Mouse (Mus musculus): Measurements from ENCODE around the gene Dnmt3a. TPM values are rescaled to one million over a fixed set of nuclear protein-coding genes. Genes with fewer than 3 reads are reported as not detected.
A peak's percentile ranks its signal among the peaks of the same experiment; 100 is the strongest.

The Dnmt3a gene
- polyA plus RNA-seq, 1 experiment from 2014 or later = 86.6 TPM

DNA sequence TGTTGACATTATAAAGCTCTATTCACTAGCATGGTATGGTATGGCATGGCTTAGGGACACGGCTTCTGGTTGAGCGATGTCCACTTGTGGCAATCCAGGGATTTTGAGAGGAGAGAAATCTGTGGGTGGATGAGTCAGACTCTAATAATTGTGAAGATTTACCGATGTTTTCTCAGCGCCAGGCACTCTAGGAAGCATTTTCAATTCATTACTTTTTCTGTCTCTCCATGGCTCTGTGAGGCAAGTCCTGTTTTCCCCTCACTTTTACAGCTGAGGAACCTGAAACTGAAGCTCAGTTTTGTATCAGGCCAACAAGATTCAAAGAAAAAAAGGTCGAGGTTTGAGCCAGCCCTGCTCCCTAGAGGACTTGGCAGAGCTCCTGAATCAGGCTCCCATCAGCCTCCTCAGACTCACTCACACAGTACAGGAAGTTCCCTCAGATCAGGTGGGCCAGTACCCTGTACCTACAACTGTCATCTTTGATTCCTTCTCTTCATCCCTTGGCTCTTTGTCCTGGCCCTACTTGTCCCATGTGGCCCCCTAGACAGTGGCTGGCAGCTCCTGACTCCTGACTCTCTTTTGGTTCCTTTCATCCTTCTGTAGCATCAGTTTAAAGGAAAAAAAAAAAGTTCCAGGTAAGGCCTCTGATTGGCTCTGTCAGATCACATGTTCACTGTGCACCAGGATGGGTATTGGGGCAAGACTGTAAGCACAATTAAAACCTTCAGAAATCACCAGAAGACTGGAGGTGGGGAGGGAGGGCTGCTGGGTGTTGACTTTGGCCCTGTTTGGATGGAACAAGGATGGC lies 19.3 kb downstream of the Dnmt3a start:
- Histone ChIP-seq H3K4me2 (ENCODE audit: low read length) (no peak overlapping the region), H3K27ac (ENCODE audit: low read length) (no peak overlapping the region), H3K27me3 (replicated peaks; ENCODE audit: control insufficient read depth, insufficient read depth, low read length) (no peaks in the 10 kb centered on the region), H3K4me3 (replicated peaks; ENCODE audit: low read length) (no peak overlapping the region), H3K9me3 (ENCODE audit: control insufficient read depth, low read length) (no peaks in the 10 kb centered on the region), H3K9ac (replicated peaks; ENCODE audit: low read depth, low read length) (no peak overlapping the region), H3K4me1 (replicated peaks; ENCODE audit: control insufficient read depth, insufficient read depth, low read length) (peaks cover 23% of the 10 kb centered on the region), H3K36me3 (ENCODE audit: control insufficient read depth, insufficient read depth) (no peaks in the 10 kb centered on the region)
- no peak for ATAC-seq
- 74% methylated on average over 5 of the region's 5 CpGs for WGBS

DNA sequence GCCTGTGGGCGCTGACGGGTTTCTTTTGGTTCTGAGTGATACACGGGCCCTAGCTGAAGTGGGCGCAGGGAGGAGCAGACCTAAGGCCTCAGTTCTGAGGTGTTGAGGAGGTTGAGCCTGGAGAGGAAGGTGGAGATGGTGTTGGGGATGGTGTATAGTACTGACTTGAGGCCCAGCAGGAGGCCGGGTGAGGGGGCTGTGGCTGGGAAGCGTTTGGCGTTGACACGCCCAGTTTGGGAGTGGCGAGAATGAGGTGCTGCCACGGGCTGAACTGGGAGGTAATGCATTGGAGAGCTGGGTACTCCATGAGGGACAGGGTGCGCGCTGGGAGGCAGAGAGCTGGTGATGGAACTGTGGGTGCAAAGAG lies 19.9 kb downstream of the Dnmt3a start:
- H3K4me1 ChIP-seq (replicated peaks; ENCODE audit: control insufficient read depth, insufficient read depth, low read length) = peaks cover 21% of the 10 kb centered on the region
- 63% methylated on average over 12 of the region's 12 CpGs for WGBS
- no peak overlapping the region for H3K4me2 ChIP-seq (ENCODE audit: low read length)
- no peaks in the 10 kb centered on the region for H3K27me3 ChIP-seq (replicated peaks; ENCODE audit: control insufficient read depth, insufficient read depth, low read length)
- H3K9me3 ChIP-seq (ENCODE audit: control insufficient read depth, low read length) = no peaks in the 10 kb centered on the region
- H3K4me3 ChIP-seq (replicated peaks; ENCODE audit: low read length) = no peak overlapping the region
- no peak overlapping the region for H3K27ac ChIP-seq (ENCODE audit: low read length)
- ATAC-seq = no peak
- no peak overlapping the region for H3K9ac ChIP-seq (replicated peaks; ENCODE audit: low read depth, low read length)
- no peaks in the 10 kb centered on the region for H3K36me3 ChIP-seq (ENCODE audit: control insufficient read depth, insufficient read depth)

DNA sequence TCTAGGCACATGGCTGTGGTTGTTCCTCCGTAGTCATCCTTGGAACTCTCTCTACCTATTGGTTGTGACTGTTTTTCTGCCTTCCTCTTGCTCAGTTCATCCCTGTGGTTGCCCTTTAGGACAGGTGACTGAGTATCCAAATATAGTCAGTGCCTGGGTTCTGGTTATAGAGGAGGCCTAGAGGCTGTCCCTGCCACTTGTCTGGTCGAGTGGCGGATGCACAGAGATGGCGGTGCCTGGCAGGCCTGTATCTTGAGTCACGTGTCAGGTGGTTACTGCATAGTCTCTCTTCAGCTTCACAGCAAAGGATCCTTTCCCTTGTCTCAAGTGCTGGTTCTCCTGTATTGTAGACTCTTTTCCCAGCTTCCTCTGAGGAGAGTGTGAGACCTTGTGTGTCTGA lies 22.0 kb downstream of the Dnmt3a start:
- Histone ChIP-seq H3K27me3 (replicated peaks; ENCODE audit: control insufficient read depth, insufficient read depth, low read length) (no peaks in the 10 kb centered on the region), H3K4me2 (ENCODE audit: low read length) (no peak overlapping the region), H3K27ac (ENCODE audit: low read length) (no peak overlapping the region), H3K36me3 (ENCODE audit: control insufficient read depth, insufficient read depth) (no peaks in the 10 kb centered on the region), H3K9ac (replicated peaks; ENCODE audit: low read depth, low read length) (no peak overlapping the region), H3K9me3 (ENCODE audit: control insufficient read depth, low read length) (no peaks in the 10 kb centered on the region), H3K4me1 (replicated peaks; ENCODE audit: control insufficient read depth, insufficient read depth, low read length) (peaks cover 36% of the 10 kb centered on the region), H3K4me3 (replicated peaks; ENCODE audit: low read length) (no peak overlapping the region)
- ATAC-seq = no peak
- 87% methylated on average over 5 of the region's 5 CpGs for WGBS

DNA sequence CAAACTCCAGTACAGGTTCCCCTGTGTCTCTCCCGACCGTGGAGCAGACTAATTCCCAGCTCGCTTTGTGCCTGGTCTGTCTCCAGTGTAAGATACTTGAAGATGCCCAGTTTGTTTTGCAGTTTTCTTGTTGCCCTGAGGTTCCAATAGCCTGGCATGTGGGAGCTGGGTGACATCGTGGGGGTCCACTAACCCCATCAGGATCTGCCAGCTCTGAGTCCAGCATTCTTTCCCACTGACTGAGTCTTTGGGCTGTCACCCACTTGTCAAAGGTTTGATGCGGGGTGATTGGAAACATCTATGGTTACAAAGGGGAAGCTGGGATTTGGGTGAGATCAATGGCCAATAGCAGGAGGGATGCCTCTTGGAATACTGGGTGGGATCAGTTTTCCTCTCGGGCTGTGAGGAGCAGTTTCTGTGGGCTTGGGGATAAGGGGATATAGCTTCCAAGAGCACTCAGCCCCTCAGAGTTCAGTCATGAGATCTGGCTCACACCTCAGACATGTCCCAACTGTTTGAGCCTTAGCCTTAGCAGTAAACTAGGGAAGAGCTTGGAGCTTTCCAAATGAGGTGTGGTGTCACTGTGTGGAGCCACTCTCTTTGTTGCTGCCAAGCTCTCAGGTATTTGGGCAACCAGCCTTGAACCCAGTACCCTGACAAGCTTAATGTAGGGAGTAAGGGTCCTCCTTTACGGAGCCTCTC lies 27.4 kb downstream of the Dnmt3a start:
- no peaks in the 10 kb centered on the region for H3K36me3 ChIP-seq (ENCODE audit: control insufficient read depth, insufficient read depth)
- peaks cover 53% of the 10 kb centered on the region for H3K4me1 ChIP-seq (replicated peaks; ENCODE audit: control insufficient read depth, insufficient read depth, low read length)
- H3K9me3 ChIP-seq (ENCODE audit: control insufficient read depth, low read length) = no peaks in the 10 kb centered on the region
- H3K9ac ChIP-seq (replicated peaks; ENCODE audit: low read depth, low read length) = no peak overlapping the region; the same call in 1 of the 2 replicates
- H3K4me2 ChIP-seq (ENCODE audit: low read length) = peak overlapping the region; percentile 21
- ATAC-seq = no peak; the same call in none of the 2 replicates
- WGBS = 46% methylated on average over 7 of the region's 7 CpGs
- H3K4me3 ChIP-seq (replicated peaks; ENCODE audit: low read length) = no peak overlapping the region
- H3K27ac ChIP-seq (ENCODE audit: low read length) = peak overlapping the region; percentile 78
- H3K27me3 ChIP-seq (replicated peaks; ENCODE audit: control insufficient read depth, insufficient read depth, low read length) = no peaks in the 10 kb centered on the region

DNA sequence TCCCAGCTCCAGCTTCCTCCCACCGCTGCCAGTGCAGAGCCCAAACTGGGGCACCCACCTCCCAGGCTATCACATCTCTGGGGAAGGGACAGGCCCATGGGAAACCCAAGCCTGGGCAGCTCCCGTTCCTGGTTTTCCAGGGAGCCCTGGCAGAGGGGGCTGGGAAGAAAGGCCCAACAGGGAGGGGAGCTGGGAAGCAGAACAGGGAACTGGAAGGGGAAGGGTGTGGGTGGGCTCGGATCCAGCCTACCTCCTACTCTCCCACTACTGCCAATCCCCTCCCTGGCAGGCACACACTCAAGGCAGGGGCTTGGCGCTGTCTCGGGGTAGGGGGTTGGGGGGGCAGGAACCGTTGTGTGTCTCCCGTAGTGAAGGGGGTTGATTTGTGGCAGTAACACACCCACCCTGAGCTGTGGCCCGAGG lies 28.1 kb downstream of the Dnmt3a start:
- ATAC-seq = peak; percentile 90
- Histone ChIP-seq H3K27me3 (replicated peaks; ENCODE audit: control insufficient read depth, insufficient read depth, low read length) (no peaks in the 10 kb centered on the region), H3K9me3 (ENCODE audit: control insufficient read depth, low read length) (no peaks in the 10 kb centered on the region), H3K36me3 (ENCODE audit: control insufficient read depth, insufficient read depth) (no peaks in the 10 kb centered on the region), H3K9ac (replicated peaks; ENCODE audit: low read depth, low read length) (peak overlapping the region; percentile 45), H3K4me3 (replicated peaks; ENCODE audit: low read length) (peak overlapping the region; percentile 25), H3K27ac (ENCODE audit: low read length) (peak overlapping the region; percentile 78), H3K4me1 (replicated peaks; ENCODE audit: control insufficient read depth, insufficient read depth, low read length) (peaks cover 54% of the 10 kb centered on the region), H3K4me2 (ENCODE audit: low read length) (peak overlapping the region; percentile 53)
- 2% methylated on average over 8 of the region's 8 CpGs for WGBS

DNA sequence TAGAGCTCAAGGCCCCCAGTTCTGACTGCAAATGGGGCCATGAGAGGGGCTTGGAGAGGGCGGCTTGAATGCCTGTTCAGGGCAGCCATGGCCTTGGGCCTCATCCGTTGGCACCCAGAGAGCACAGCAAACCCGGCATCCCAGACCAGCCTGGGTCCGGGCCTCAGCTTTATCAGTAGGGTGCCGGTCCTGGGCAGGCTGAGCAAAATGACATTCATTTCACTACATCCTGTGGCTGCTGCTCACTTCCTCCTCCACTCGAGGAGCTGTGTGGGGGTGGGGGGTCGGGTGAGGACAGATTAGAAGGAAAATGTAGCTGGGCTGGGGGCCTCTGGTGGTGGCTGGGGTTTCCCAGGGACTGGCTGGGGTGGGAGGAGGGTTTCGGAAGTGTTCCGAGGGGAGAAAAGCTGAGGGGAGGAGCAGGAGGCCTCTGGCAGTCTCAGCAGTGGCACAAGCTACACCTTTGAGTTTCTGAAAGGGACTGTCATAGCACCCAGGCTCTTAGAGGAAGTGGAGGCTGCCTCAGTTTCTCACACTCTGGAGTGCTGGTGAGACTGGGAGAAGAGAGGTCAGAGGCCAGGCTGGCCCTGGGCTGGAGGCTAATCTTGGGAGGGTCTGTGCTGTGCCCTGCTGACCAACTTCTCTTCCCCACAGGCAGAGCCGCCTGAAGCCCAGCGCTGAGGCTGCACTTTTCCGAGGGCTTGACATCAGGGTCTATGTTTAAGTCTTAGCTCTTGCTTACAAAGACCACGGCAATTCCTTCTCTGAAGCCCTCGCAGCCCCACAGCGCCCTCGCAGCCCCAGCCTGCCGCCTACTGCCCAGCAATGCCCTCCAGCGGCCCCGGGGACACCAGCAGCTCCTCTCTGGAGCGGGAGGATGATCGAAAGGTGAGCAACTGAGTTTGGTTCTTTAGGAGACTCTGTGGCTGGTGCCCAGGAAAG lies 28.8 kb downstream of the Dnmt3a start:
- Histone ChIP-seq H3K4me1 (replicated peaks; ENCODE audit: control insufficient read depth, insufficient read depth, low read length) (peaks cover 54% of the 10 kb centered on the region), H3K27me3 (replicated peaks; ENCODE audit: control insufficient read depth, insufficient read depth, low read length) (no peaks in the 10 kb centered on the region), H3K9ac (replicated peaks; ENCODE audit: low read depth, low read length) (peak overlapping the region; percentile 45), H3K4me2 (ENCODE audit: low read length) (peak overlapping the region; percentile 53), H3K9me3 (ENCODE audit: control insufficient read depth, low read length) (no peaks in the 10 kb centered on the region), H3K4me3 (replicated peaks; ENCODE audit: low read length) (peak overlapping the region; percentile 25), H3K36me3 (ENCODE audit: control insufficient read depth, insufficient read depth) (no peaks in the 10 kb centered on the region), H3K27ac (ENCODE audit: low read length) (peak overlapping the region; percentile 78)
- 9% methylated on average over 21 of the region's 21 CpGs for WGBS
- ATAC-seq = peak; percentile 59

DNA sequence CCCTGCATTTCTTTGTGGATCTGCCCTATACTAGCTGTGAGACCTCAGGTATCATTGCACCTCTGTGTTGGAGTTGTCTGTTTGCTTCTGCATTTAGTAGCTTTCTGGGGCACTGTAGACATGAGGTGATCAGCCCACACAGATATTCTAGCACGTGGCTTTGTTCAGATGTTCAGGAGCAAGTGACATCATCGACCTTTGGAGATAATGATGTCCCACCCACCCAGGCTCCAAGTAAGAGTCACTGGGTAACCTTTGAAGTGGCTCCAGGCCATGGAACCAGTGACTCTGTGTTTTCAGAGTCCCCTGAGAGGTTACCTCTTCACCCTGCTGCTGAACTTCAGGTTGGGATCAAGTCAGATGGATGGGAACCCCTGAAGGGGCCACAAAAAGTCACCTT lies 29.8 kb downstream of the Dnmt3a start:
- Histone ChIP-seq H3K27me3 (replicated peaks; ENCODE audit: control insufficient read depth, insufficient read depth, low read length) (no peaks in the 10 kb centered on the region), H3K4me3 (replicated peaks; ENCODE audit: low read length) (no peak overlapping the region), H3K9ac (replicated peaks; ENCODE audit: low read depth, low read length) (no peak overlapping the region), H3K36me3 (ENCODE audit: control insufficient read depth, insufficient read depth) (no peaks in the 10 kb centered on the region), H3K4me2 (ENCODE audit: low read length) (no peak overlapping the region), H3K27ac (ENCODE audit: low read length) (no peak overlapping the region), H3K9me3 (ENCODE audit: control insufficient read depth, low read length) (no peaks in the 10 kb centered on the region), H3K4me1 (replicated peaks; ENCODE audit: control insufficient read depth, insufficient read depth, low read length) (peaks cover 54% of the 10 kb centered on the region)
- ATAC-seq = no peak
- WGBS = 74% methylated on average over 2 of the region's 2 CpGs

DNA sequence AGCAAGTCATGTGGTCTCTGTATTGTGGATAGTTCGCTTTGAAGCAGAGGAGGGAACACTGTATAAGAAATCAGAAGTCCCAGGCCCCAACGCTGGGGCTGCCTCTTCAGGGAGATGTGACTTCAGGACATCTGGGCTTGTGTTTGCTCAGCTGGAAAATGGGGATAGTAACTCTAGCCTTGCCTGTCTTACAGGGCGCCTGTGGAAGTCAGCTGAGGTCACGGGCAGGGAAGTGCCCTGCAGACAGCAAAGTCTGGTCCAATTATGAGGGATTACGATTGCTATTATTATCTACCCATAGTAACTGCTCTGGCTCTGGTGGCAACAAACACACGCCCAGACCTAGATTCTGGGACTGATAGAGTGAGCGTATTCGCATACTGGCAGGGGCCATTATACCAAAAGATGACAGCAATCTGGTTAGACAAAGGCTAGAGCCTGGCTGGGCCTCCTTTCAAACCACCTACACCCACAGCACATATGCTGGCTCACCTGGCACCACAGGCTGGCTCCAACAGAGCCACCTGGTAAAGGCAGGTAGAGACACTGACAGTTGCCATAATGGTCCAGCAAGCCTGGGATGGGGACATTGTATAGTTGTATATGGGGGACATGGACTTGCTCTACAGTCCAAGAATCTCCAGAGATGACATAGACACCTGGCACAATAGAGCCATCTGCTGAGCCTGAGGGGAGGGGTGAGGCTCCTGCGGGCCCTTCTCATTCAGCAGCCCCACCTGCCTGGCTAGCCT lies 31.4 kb downstream of the Dnmt3a start:
- no peaks in the 10 kb centered on the region for H3K9me3 ChIP-seq (ENCODE audit: control insufficient read depth, low read length)
- ATAC-seq = no peak
- 65% methylated on average over 9 of the region's 9 CpGs for WGBS
- no peak overlapping the region for H3K4me3 ChIP-seq (replicated peaks; ENCODE audit: low read length)
- no peak overlapping the region for H3K4me2 ChIP-seq (ENCODE audit: low read length)
- peaks cover 43% of the 10 kb centered on the region for H3K4me1 ChIP-seq (replicated peaks; ENCODE audit: control insufficient read depth, insufficient read depth, low read length)
- H3K36me3 ChIP-seq (ENCODE audit: control insufficient read depth, insufficient read depth) = no peaks in the 10 kb centered on the region
- no peak overlapping the region for H3K27ac ChIP-seq (ENCODE audit: low read length)
- no peaks in the 10 kb centered on the region for H3K27me3 ChIP-seq (replicated peaks; ENCODE audit: control insufficient read depth, insufficient read depth, low read length)
- H3K9ac ChIP-seq (replicated peaks; ENCODE audit: low read depth, low read length) = no peak overlapping the region

Measured in forebrain, embryonic 16.5 days (tissue).